Mouse (Mus musculus) MEL (cell line): ENCODE measurements at regions not wholly inside any gene's neighbourhood (a gene's known extent, or its start where the extent isn't known, plus 50 kb on each side); places are given as distances from the start of the nearest gene placed in this dataset.

Source experiments
- DNase-seq: peaks from one replicate; pipeline ENCODE4 v3.0.0; 2011; ENCODE audit warnings: low read depth, low spot score
- H3K27ac ChIP-seq: 2 replicates; pipeline ENCODE4 v1.5.1; 2012; ENCODE audit warnings: low read depth, mild to moderate bottlenecking, control low read depth, low read length, moderate library complexity; ENCODE audit not compliant: control insufficient read depth
- H3K27me3 ChIP-seq, 2 experiments: fragments of 150-350 bp in 1 of 2; sonication (generic) in 1 of 2; 2 replicates each; pipeline ENCODE4 v1.6.1; 2012; ENCODE audit warnings: low read length in 2 of 2, mild to moderate bottlenecking in 2 of 2, improper control_type of control experiment in 1 of 2, moderate library complexity in 1 of 2; ENCODE audit not compliant: insufficient read depth in 2 of 2, control insufficient read depth in 1 of 2
- H3K36me3 ChIP-seq, 2 experiments: 2 replicates each; pipeline ENCODE4 v1.6.1; 2012 to 2014; ENCODE audit warnings: low read length in 2 of 2, improper control_type of control experiment in 1 of 2, inconsistent platforms in 1 of 2, mild to moderate bottlenecking in 1 of 2; ENCODE audit not compliant: insufficient read depth in 2 of 2, control insufficient read depth in 1 of 2
- H3K4me1 ChIP-seq, 2 experiments: fragments of 150-350 bp in 1 of 2; sonication (generic) in 1 of 2; 2 replicates each; pipeline ENCODE4 v1.6.1; 2012; ENCODE audit warnings: low read length in 2 of 2, improper control_type of control experiment in 1 of 2, mild to moderate bottlenecking in 1 of 2; ENCODE audit not compliant: insufficient read depth in 2 of 2, control insufficient read depth in 1 of 2
- H3K4me3 ChIP-seq, 2 experiments: fragments of 150-350 bp in 1 of 2; sonication (generic) in 1 of 2; 2 replicates each; pipeline ENCODE4 v1.5.1; 2012; ENCODE audit warnings: low read depth in 2 of 2, low read length in 2 of 2, mild to moderate bottlenecking in 2 of 2, moderate library complexity in 2 of 2, control low read depth in 1 of 2, improper control_type of control experiment in 1 of 2; ENCODE audit not compliant: control insufficient read depth in 1 of 2, insufficient read depth in 1 of 2
- H3K79me2 ChIP-seq: 2 replicates; pipeline ENCODE4 v1.6.1; 2012; ENCODE audit warnings: mild to moderate bottlenecking, low read length, moderate library complexity; ENCODE audit not compliant: control insufficient read depth, poor library complexity, insufficient read depth
- H3K9ac ChIP-seq: 2 replicates; pipeline ENCODE4 v1.6.1; 2012; ENCODE audit warnings: low read depth, mild to moderate bottlenecking, control low read depth, low read length, moderate library complexity; ENCODE audit not compliant: control insufficient read depth, poor library complexity, severe bottlenecking
- H3K9me3 ChIP-seq: fragments of 150-350 bp; sonication (generic); replicated peaks from 2 replicates; pipeline ENCODE4 v1.6.1; 2012; ENCODE audit warnings: mild to moderate bottlenecking, low read length, improper control_type of control experiment, moderate library complexity; ENCODE audit not compliant: insufficient read depth
- BHLHE40 ChIP-seq: IDR thresholded peaks from 2 replicates; pipeline ENCODE4 v1.6.1; 2012; ENCODE audit warnings: low read depth, mild to moderate bottlenecking, inconsistent platforms, low read length, improper control_type of control experiment, borderline replicate concordance
- CHD1 ChIP-seq: IDR thresholded peaks from 2 replicates; pipeline ENCODE4 v1.6.1; 2012; ENCODE audit warnings: low read depth, mild to moderate bottlenecking, inconsistent platforms, low read length, improper control_type of control experiment
- CHD2 ChIP-seq: IDR thresholded peaks from 2 replicates; pipeline ENCODE4 v1.6.1; 2011; ENCODE audit warnings: low read length, improper control_type of control experiment
- ETS1 ChIP-seq: IDR thresholded peaks from 2 replicates; pipeline ENCODE4 v1.6.1; 2012; ENCODE audit warnings: low read depth, mild to moderate bottlenecking, inconsistent platforms, low read length, improper control_type of control experiment, moderate library complexity
- HCFC1 ChIP-seq: IDR thresholded peaks from 2 replicates; pipeline ENCODE4 v1.6.1; 2012; ENCODE audit warnings: low read depth, mild to moderate bottlenecking, inconsistent platforms, low read length, improper control_type of control experiment, moderate library complexity
- KAT2A ChIP-seq: conservative IDR thresholded peaks from 2 replicates; pipeline ENCODE4 v1.6.1; 2012; ENCODE audit warnings: low read depth, low read length, improper control_type of control experiment, inconsistent platforms
- MAFK ChIP-seq: IDR thresholded peaks from 2 replicates; pipeline ENCODE4 v1.6.1; 2011; ENCODE audit warnings: low read depth, mild to moderate bottlenecking, low read length, improper control_type of control experiment, borderline replicate concordance
- MAX ChIP-seq: IDR thresholded peaks from 2 replicates; pipeline ENCODE4 v1.6.1; 2011; ENCODE audit warnings: low read length, improper control_type of control experiment
- MAZ ChIP-seq: IDR thresholded peaks from 2 replicates; pipeline ENCODE4 v1.6.1; 2012; ENCODE audit warnings: low read depth, mild to moderate bottlenecking, inconsistent platforms, low read length, improper control_type of control experiment
- MYB ChIP-seq: IDR thresholded peaks from 2 replicates; pipeline ENCODE4 v1.6.1; 2011; ENCODE audit warnings: mild to moderate bottlenecking, low read depth, low read length, improper control_type of control experiment
- MYC ChIP-seq: IDR thresholded peaks from 2 replicates; pipeline ENCODE4 v1.6.1; 2011; ENCODE audit warnings: low read depth, mild to moderate bottlenecking, low read length, improper control_type of control experiment, moderate library complexity
- NRF1 ChIP-seq: IDR thresholded peaks from 2 replicates; pipeline ENCODE4 v1.6.1; 2014; ENCODE audit warnings: low read depth, mild to moderate bottlenecking, inconsistent platforms, low read length, improper control_type of control experiment, moderate library complexity; ENCODE audit not compliant: poor library complexity, insufficient read depth, severe bottlenecking
- POLR2A ChIP-seq, 2 experiments: IDR thresholded peaks; 2 replicates each; pipeline ENCODE4 v1.6.1; 2011 to 2012; ENCODE audit warnings: low read length in 2 of 2, mild to moderate bottlenecking in 2 of 2, control low read depth in 1 of 2, improper control_type of control experiment in 1 of 2, low read depth in 1 of 2, moderate library complexity in 1 of 2; ENCODE audit not compliant: control insufficient read depth in 1 of 2, insufficient read depth in 1 of 2, poor library complexity in 1 of 2
- POLR2AphosphoS2 ChIP-seq: IDR thresholded peaks from 2 replicates; pipeline ENCODE4 v1.6.1; 2011; ENCODE audit warnings: low read length, improper control_type of control experiment
- POLR2AphosphoS5 ChIP-seq: IDR thresholded peaks from 2 replicates; pipeline ENCODE4 v1.6.1; 2012; ENCODE audit warnings: low read depth, borderline replicate concordance, mild to moderate bottlenecking, inconsistent platforms, low read length, moderate library complexity, mixed read lengths
- RAD21 ChIP-seq: IDR thresholded peaks from 2 replicates; pipeline ENCODE4 v1.6.1; 2011; ENCODE audit warnings: mild to moderate bottlenecking, low read depth, low read length, improper control_type of control experiment
- RCOR1 ChIP-seq: IDR thresholded peaks from 2 replicates; pipeline ENCODE4 v1.6.1; 2012; ENCODE audit warnings: low read depth, mild to moderate bottlenecking, inconsistent platforms, low read length, improper control_type of control experiment
- SIN3A ChIP-seq: IDR thresholded peaks from 2 replicates; pipeline ENCODE4 v1.6.1; 2012; ENCODE audit warnings: low read length, improper control_type of control experiment, inconsistent platforms
- TAL1 ChIP-seq: IDR thresholded peaks from 2 replicates; pipeline ENCODE4 v1.6.1; 2012; ENCODE audit warnings: mild to moderate bottlenecking, inconsistent platforms, low read length, moderate library complexity, mixed read lengths
- TBP ChIP-seq: IDR thresholded peaks from 2 replicates; pipeline ENCODE4 v1.8.0; 2011; ENCODE audit warnings: low read depth, low read length, improper control_type of control experiment
- TCF12 ChIP-seq: IDR thresholded peaks from 2 replicates; pipeline ENCODE4 v1.6.1; 2014; ENCODE audit warnings: low read depth, mild to moderate bottlenecking, inconsistent platforms, low read length, improper control_type of control experiment, moderate library complexity
- UBTF ChIP-seq: IDR thresholded peaks from 2 replicates; pipeline ENCODE4 v1.6.1; 2012; ENCODE audit warnings: low read depth, mild to moderate bottlenecking, inconsistent platforms, low read length, improper control_type of control experiment, moderate library complexity, borderline replicate concordance; ENCODE audit not compliant: insufficient read depth
- USF1 ChIP-seq: IDR thresholded peaks from 2 replicates; pipeline ENCODE4 v1.6.1; 2014; ENCODE audit warnings: low read depth, mild to moderate bottlenecking, inconsistent platforms, low read length, improper control_type of control experiment, moderate library complexity
- USF2 ChIP-seq, 2 experiments: IDR thresholded peaks; 2 replicates each; pipeline ENCODE4 v1.6.1; 2011 to 2012; ENCODE audit warnings: improper control_type of control experiment in 2 of 2, low read length in 2 of 2, borderline replicate concordance in 1 of 2, inconsistent platforms in 1 of 2, low read depth in 1 of 2, mild to moderate bottlenecking in 1 of 2; ENCODE audit not compliant: insufficient read depth in 1 of 2
- ZC3H11A ChIP-seq: IDR thresholded peaks from 2 replicates; pipeline ENCODE4 v1.6.1; 2012; ENCODE audit warnings: low read depth, mild to moderate bottlenecking, inconsistent platforms, low read length, improper control_type of control experiment
- ZKSCAN1 ChIP-seq: IDR thresholded peaks from 2 replicates; pipeline ENCODE4 v1.6.1; 2012; ENCODE audit warnings: low read depth, mild to moderate bottlenecking, inconsistent platforms, low read length, improper control_type of control experiment, moderate library complexity
- ZMIZ1 ChIP-seq: IDR thresholded peaks from 2 replicates; pipeline ENCODE4 v1.6.1; 2012; ENCODE audit warnings: low read depth, mild to moderate bottlenecking, inconsistent platforms, low read length, improper control_type of control experiment, moderate library complexity
- ZNF384 ChIP-seq: IDR thresholded peaks from 2 replicates; pipeline ENCODE4 v1.6.1; 2012; ENCODE audit warnings: low read depth, mild to moderate bottlenecking, inconsistent platforms, low read length, improper control_type of control experiment

DNA sequence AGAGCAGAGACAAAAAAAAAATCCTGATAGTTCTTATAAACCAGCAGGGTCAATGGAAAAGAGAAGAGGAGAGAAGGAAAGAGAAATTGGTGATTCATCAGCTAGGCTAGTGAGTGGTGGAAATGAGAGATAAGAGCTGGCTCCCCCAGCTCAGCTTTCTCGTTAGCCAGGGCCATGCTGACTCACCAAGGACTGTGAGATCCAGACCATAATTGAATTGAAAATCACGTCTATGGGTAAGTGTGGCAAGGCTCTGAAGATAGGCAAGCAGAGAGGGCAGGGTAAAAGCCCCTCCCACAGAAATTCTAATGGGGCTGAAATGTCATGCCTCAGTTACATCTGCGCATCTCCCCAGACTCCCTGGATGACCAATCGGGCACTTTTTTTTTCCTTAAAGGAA is 200.7 kb upstream of the H2al1a start:
- DNase-seq = no peak
- Histone ChIP-seq H3K27me3 (no peaks in the 10 kb centered on the region), H3K36me3 (no peaks in the 10 kb centered on the region), H3K27ac (no peak overlapping the region), H3K9ac (no peak overlapping the region), H3K4me1 (no peaks in the 10 kb centered on the region), H3K9me3 (no peaks in the 10 kb centered on the region), H3K79me2 (no peaks in the 10 kb centered on the region), H3K4me3 (no peak overlapping the region)
- TF ChIP-seq MAX (no peak), BHLHE40 (no peak), TCF12 (no peak), ZKSCAN1 (no peak), ZNF384 (no peak)

DNA sequence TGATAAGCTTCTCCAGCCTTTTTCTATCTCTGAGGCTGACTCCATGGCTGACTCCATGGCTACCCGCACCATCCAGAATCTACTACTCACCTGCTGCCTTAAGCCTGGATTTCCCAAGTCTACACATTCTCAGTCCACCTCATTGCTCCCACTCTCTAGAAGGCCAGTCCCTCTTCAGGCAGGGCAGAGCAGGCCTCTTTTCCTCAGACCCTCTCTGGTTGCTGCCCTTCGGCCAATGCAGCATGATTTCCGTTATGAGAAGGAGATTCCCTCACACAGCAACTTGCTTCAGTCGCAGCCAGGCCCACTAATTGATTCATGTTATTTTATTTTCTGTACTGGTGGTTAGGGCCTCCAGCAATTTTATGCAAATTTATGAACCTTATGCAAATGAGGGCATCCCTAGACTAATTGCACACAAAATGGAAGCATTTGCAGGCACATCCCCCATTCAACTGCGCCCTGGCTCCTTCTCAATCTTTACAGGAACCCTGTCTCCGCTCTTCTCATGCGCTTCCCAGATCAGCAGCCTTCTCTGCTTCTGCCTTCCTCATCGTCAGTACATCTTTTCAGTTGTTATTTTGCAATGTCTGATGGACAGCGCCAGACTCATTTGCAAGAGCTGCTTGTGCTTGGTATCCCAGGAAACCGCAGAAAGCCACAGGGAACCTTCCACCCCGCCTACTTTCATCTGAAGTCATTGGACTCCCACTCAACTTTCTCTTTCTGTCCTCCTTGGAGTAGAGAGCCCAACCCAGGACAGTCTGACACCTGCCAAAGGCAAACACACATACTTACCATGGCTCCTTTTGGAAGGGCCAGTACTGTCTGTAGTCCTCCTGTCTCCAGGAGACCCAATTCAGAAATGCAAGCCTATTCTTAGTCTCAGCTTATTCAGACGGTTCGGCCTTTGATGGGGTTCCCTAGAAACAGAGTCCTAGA is 199.6 kb upstream of the H2al1a start:
- no peak for DNase-seq
- H3K36me3 ChIP-seq = no peaks in the 10 kb centered on the region

DNA sequence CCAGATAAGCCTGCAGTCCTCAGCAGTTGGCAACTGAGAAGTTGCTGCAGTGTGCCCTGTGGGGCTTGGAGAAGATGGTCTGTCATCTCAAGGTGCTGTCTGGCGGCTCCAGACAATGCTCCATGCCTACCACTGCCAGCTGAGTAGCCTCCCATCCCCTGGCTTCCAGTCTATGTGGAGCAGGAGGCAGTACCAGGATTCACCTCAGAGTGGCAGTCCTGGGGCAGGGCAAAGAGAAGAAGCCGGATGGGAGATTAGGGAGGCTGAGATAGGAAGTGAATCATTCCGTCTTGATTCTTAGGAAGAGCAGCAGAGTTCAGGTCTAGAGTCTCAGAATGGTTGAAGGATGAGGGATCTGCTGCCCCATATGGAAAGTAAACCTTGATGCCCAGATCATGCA is 198.1 kb upstream of the H2al1a start:
- Histone ChIP-seq H3K79me2 (no peaks in the 10 kb centered on the region), H3K9me3 (no peaks in the 10 kb centered on the region), H3K27me3 (no peaks in the 10 kb centered on the region), H3K4me1 (no peaks in the 10 kb centered on the region), H3K27ac (no peak overlapping the region), H3K4me3 (no peak overlapping the region), H3K36me3 (no peaks in the 10 kb centered on the region), H3K9ac (no peak overlapping the region)
- TF ChIP-seq POLR2A (IDR thresholded peaks at IDR 0.05; ENCODE audit: control insufficient read depth in 1 of 2, insufficient read depth in 1 of 2, low read depth in 1 of 2, low read length in 2 of 2, poor library complexity in 1 of 2) (no peak), ZNF384 (no peak), USF2 (IDR thresholded peaks at IDR 0.05; ENCODE audit: borderline replicate concordance in 1 of 2, insufficient read depth in 1 of 2, low read depth in 1 of 2, low read length in 2 of 2) (no peak), UBTF (no peak), MAZ (no peak), HCFC1 (no peak), RCOR1 (no peak), POLR2AphosphoS5 (no peak), USF1 (no peak), CHD1 (no peak), MYC (no peak), POLR2AphosphoS2 (no peak), SIN3A (no peak), ETS1 (no peak), NRF1 (no peak), CHD2 (no peak), KAT2A (no peak)
- DNase-seq = no peak

More for the DNA sequence above, 199.6 kb upstream of the H2al1a start:
- no peak overlapping the region for H3K4me3 ChIP-seq
- H3K4me1 ChIP-seq = no peaks in the 10 kb centered on the region
- no peak overlapping the region for H3K9ac ChIP-seq
- no peak overlapping the region for H3K27ac ChIP-seq
- H3K79me2 ChIP-seq = no peaks in the 10 kb centered on the region
- TF ChIP-seq TBP = no peak
- TF ChIP-seq RAD21 = no peak
- no peak for TF ChIP-seq POLR2A (IDR thresholded peaks at IDR 0.05; ENCODE audit: control insufficient read depth in 1 of 2, insufficient read depth in 1 of 2, low read depth in 1 of 2, low read length in 2 of 2, poor library complexity in 1 of 2)
- TF ChIP-seq SIN3A = no peak
- TF ChIP-seq ZNF384 = no peak
- TF ChIP-seq BHLHE40 = no peak
- TF ChIP-seq TAL1 = no peak
- no peak for TF ChIP-seq MYB
- TF ChIP-seq ZC3H11A = no peak
- TF ChIP-seq ZMIZ1 = no peak
- TF ChIP-seq MAFK = no peak
- TF ChIP-seq, all 39 proteins: peak for 0
- no peaks in the 10 kb centered on the region for H3K9me3 ChIP-seq
- no peaks in the 10 kb centered on the region for H3K27me3 ChIP-seq
